Mouse (Mus musculus) liver, postnatal 0 days (tissue): ENCODE measurements around the gene Lrrc23.

Source experiments
- CTCF ChIP-seq: sonication (generic); IDR thresholded peaks from 2 replicates; pipeline ENCODE4 v1.5.1; 2016; ENCODE audit warnings: antibody characterized with exemption, low read depth
- EP300 ChIP-seq: IDR thresholded peaks from 2 replicates; pipeline ENCODE4 v1.6.1; 2016; ENCODE audit warnings: antibody characterized with exemption, low read depth, mild to moderate bottlenecking

DNA sequence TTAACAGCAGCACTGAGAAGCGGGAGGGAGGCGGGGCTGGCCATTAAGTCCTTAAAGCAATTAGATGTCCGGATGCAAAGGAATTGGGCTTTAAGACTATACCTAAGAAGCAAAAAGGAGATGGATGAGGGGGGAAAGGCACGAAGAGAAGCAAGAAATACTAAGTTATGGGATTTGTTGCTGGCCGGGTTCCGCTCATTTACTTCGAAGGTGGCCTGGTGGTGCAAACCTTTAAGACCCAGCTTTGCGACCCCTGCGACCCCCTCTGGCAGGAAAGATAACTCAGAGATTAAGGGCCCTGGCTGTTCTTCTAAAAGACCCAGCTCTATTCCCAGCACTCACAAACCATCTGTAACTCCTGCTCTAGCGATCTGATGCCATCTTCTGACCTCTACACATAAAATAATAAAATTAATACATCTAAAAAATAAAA, 473 bp upstream of the Lrrc23 start:
- TF ChIP-seq CTCF = no peak
- TF ChIP-seq EP300 = no peak
